Mouse (Mus musculus): ENCODE measurements at regions not wholly inside any gene's neighbourhood (a gene's known extent, or its start where the extent isn't known, plus 50 kb on each side); places are given as distances from the start of the nearest gene placed in this dataset.

DNA sequence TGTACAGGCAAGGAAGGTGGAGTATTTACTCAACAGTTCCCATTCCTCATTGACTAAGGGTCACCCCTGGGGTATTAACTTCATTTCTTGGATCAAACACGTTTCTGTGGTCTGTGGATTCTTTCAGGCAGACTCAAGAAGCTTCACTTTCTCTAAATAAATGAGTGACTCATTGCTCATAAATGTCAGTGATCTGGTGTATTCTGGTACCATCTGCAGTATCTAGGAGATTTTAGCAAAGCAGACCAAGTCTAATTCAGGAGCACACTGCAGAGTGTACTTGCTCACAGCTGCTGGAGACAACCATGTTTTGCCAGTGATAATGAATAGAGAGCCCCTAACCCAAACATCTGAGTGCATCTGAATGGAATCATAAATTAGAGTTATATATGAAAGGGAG is 182.7 kb upstream of the Agr3 start:
- Histone ChIP-seq H3K36me3 (ENCODE audit: insufficient read depth, low read length) (no peaks in the 10 kb centered on the region), H3K4me1 (replicated peaks; ENCODE audit: low read depth, low read length) (no peaks in the 10 kb centered on the region), H3K9me3 (ENCODE audit: low read length) (no peaks in the 10 kb centered on the region), H3K27me3 (ENCODE audit: insufficient read depth, low read length) (no peaks in the 10 kb centered on the region), H3K4me3 (replicated peaks; ENCODE audit: low read length) (no peak overlapping the region)
- TF ChIP-seq POU5F1 (IDR thresholded peaks at IDR 0.05; ENCODE audit: borderline replicate concordance, low read length) (no peak), CTCF (conservative IDR thresholded peaks at IDR 0.05; ENCODE audit: low read length) (no peak), NANOG (IDR thresholded peaks at IDR 0.05; ENCODE audit: borderline replicate concordance, low read length) (no peak)

DNA sequence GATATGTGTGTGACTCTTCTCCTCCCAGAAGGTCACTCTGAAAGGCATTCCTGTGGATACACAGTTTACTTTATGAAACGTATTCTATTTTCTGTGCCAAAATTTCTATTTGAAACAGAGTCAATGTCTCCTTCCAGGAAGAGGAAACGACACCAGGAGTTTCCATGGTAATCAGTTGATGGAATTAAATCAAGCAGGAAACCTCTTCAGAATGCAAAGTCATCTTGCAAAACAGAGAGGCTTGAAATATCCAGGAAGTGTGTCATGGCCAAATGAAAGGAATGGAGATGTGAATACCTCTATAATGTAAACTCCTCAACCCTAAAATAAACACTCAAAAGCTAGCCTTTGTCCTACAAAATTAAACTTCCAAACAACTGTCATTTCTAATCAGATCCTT is 189.0 kb upstream of the Agr3 start:
- Histone ChIP-seq H3K9me3 (ENCODE audit: low read length) (no peaks in the 10 kb centered on the region), H3K36me3 (ENCODE audit: insufficient read depth, low read length) (no peaks in the 10 kb centered on the region), H3K27me3 (ENCODE audit: insufficient read depth, low read length) (no peaks in the 10 kb centered on the region), H3K4me3 (replicated peaks; ENCODE audit: low read length) (no peak overlapping the region), H3K4me1 (replicated peaks; ENCODE audit: low read depth, low read length) (no peaks in the 10 kb centered on the region)
- TF ChIP-seq NANOG (IDR thresholded peaks at IDR 0.05; ENCODE audit: borderline replicate concordance, low read length) (no peak), POU5F1 (IDR thresholded peaks at IDR 0.05; ENCODE audit: borderline replicate concordance, low read length) (no peak), CTCF (conservative IDR thresholded peaks at IDR 0.05; ENCODE audit: low read length) (no peak)

DNA sequence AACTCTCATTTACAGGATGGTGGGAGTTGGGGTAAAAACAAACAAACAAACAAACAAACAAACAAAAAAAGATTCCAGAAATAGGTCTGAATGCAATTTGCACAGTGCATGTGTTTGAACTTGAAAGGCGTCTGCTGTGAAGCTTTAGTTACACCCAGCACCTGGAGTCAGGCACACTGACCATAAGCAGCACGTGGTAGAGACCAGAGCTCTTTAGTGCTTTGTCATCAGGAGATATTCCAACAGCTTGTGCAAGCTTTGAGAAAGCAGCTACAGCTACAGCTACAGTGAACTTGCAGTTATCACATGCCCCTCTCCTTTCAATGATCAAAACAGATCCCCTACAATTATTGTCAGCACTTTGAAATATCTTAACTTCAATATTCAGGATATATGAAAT is 190.4 kb upstream of the Agr3 start:
- H3K4me3 ChIP-seq (replicated peaks; ENCODE audit: low read length), result no peak overlapping the region
- H3K4me1 ChIP-seq (replicated peaks; ENCODE audit: low read depth, low read length), result no peaks in the 10 kb centered on the region
- H3K9me3 ChIP-seq (ENCODE audit: low read length), result no peaks in the 10 kb centered on the region
- no peaks in the 10 kb centered on the region for H3K27me3 ChIP-seq (ENCODE audit: insufficient read depth, low read length)
- TF ChIP-seq POU5F1 (IDR thresholded peaks at IDR 0.05; ENCODE audit: borderline replicate concordance, low read length) (no peak), CTCF (conservative IDR thresholded peaks at IDR 0.05; ENCODE audit: low read length) (no peak), NANOG (IDR thresholded peaks at IDR 0.05; ENCODE audit: borderline replicate concordance, low read length) (no peak)
- no peaks in the 10 kb centered on the region for H3K36me3 ChIP-seq (ENCODE audit: insufficient read depth, low read length)

DNA sequence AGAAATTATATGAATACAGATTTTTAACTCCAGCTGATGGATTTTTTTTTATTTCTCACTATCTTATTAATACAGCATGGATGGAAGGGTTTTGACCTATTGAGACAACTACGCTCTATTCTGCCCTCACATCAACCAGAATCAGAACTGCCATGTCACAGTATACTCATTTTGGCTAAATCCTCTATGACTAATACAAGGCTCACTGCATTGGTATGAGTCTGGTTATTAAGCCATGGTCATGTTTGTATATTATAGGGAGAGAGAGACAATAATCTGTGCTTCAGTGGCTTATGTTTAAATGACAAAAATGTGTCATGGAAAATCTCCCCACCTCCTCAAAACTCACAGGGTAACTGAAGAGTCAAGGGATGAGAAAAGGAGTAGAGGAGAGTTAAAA is 191.0 kb upstream of the Agr3 start:
- H3K36me3 ChIP-seq (ENCODE audit: insufficient read depth, low read length), result no peaks in the 10 kb centered on the region
- TF ChIP-seq POU5F1 (IDR thresholded peaks at IDR 0.05; ENCODE audit: borderline replicate concordance, low read length), result no peak
- TF ChIP-seq NANOG (IDR thresholded peaks at IDR 0.05; ENCODE audit: borderline replicate concordance, low read length), result no peak
- TF ChIP-seq CTCF (conservative IDR thresholded peaks at IDR 0.05; ENCODE audit: low read length), result no peak
- no peak overlapping the region for H3K4me3 ChIP-seq (replicated peaks; ENCODE audit: low read length)
- no peaks in the 10 kb centered on the region for H3K9me3 ChIP-seq (ENCODE audit: low read length)
- no peaks in the 10 kb centered on the region for H3K27me3 ChIP-seq (ENCODE audit: insufficient read depth, low read length)
- no peaks in the 10 kb centered on the region for H3K4me1 ChIP-seq (replicated peaks; ENCODE audit: low read depth, low read length)

DNA sequence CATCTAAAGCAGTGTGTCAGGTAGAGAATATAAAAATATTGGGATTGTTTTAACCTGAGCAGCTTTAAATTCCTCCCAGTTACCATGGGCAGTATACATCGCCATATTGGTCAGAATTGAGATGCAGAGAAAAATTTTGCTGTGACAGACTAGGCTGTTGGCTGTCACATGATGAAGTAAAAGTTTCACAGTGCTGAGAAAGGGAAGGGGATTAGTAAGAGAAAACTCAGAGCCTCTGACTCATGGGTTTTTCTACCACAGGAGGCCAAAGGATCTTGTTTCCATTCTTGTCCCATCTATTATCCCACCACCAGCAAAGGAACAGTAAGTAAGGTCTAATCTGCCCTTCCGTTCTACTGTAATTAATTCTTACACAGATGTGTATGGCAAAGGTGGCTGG is 191.8 kb upstream of the Agr3 start:
- H3K4me3 ChIP-seq (replicated peaks; ENCODE audit: low read length), result no peak overlapping the region
- H3K27me3 ChIP-seq (ENCODE audit: insufficient read depth, low read length), result no peaks in the 10 kb centered on the region
- no peaks in the 10 kb centered on the region for H3K4me1 ChIP-seq (replicated peaks; ENCODE audit: low read depth, low read length)
- H3K9me3 ChIP-seq (ENCODE audit: low read length), result no peaks in the 10 kb centered on the region
- H3K36me3 ChIP-seq (ENCODE audit: insufficient read depth, low read length), result no peaks in the 10 kb centered on the region
- no peak for TF ChIP-seq NANOG (IDR thresholded peaks at IDR 0.05; ENCODE audit: borderline replicate concordance, low read length)

DNA sequence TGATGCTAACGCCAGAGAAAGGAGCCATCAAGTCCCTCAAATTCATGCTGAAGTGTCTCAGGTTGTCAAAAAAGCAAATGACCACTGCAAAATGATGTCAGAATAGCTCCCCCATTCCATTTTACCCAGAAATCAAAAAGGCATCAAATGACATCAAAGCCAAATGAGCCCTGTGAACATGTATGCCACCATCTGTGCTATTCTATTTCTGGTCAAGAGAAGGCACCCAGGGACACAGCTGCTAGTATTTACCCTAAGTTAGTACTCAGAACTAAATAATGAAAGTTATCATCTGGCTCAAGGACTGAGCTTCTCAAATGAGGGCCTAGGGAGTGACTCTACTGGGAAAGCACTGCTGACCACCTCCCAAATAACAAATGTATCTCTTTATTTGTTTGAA is 191.1 kb upstream of the Ahr start:
- H3K9me3 ChIP-seq (ENCODE audit: low read length), result no peaks in the 10 kb centered on the region
- no peak for TF ChIP-seq CTCF (conservative IDR thresholded peaks at IDR 0.05; ENCODE audit: low read length)
- TF ChIP-seq NANOG (IDR thresholded peaks at IDR 0.05; ENCODE audit: borderline replicate concordance, low read length), result no peak
- no peak for TF ChIP-seq POU5F1 (IDR thresholded peaks at IDR 0.05; ENCODE audit: borderline replicate concordance, low read length)
- H3K36me3 ChIP-seq (ENCODE audit: insufficient read depth, low read length), result no peaks in the 10 kb centered on the region
- no peak overlapping the region for H3K4me3 ChIP-seq (replicated peaks; ENCODE audit: low read length)
- H3K4me1 ChIP-seq (replicated peaks; ENCODE audit: low read depth, low read length), result no peaks in the 10 kb centered on the region
- no peaks in the 10 kb centered on the region for H3K27me3 ChIP-seq (ENCODE audit: insufficient read depth, low read length)

DNA sequence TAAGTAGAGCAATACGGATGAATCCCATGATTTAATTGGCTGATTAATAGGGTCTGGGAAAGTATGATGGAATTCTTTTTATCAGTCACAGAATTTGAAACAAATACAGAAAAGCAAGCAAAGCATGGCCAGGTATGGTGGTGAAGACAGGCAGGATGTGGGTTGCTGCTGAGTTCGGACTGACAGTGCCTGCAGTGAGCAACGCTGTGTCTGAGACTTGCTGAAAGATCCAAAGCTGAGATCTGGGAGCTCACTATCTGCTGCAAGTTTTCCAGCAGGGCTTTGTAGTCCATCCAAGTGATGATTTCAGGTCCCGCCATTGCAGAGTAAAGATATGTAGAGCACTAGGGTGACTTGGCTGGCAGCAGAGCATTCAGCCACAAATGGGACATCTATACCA is 189.3 kb upstream of the Ahr start:
- H3K4me3 ChIP-seq (replicated peaks; ENCODE audit: low read length), result no peak overlapping the region
- H3K4me1 ChIP-seq (replicated peaks; ENCODE audit: low read depth, low read length), result no peaks in the 10 kb centered on the region
- no peaks in the 10 kb centered on the region for H3K27me3 ChIP-seq (ENCODE audit: insufficient read depth, low read length)
- no peaks in the 10 kb centered on the region for H3K36me3 ChIP-seq (ENCODE audit: insufficient read depth, low read length)
- TF ChIP-seq CTCF (conservative IDR thresholded peaks at IDR 0.05; ENCODE audit: low read length) (no peak), POU5F1 (IDR thresholded peaks at IDR 0.05; ENCODE audit: borderline replicate concordance, low read length) (no peak), NANOG (IDR thresholded peaks at IDR 0.05; ENCODE audit: borderline replicate concordance, low read length) (no peak)
- 0 out of 2 replicates have a peak, but pooled peaks cover 4% of the 10 kb centered on the region for H3K9me3 ChIP-seq (ENCODE audit: low read length)

DNA sequence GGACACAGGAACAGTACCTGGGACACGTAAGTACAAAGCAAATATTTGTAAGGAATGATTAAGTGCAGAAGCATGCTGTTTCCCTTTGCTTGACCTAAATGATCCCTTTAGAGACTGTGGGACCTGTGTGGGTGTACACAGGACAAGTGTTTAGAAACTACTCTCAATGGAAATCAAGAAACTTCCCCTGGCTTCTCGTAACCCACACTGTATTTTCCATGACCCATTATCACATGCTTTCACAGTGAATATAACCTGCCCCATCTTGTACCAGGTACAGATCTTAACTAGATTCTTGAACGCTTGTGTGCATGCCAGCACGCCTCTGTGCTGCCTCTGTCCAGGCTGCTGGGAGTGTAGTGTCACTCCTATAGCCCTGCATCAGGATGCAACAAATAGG is 177.8 kb upstream of the Ahr start:
- no peak for TF ChIP-seq POU5F1 (IDR thresholded peaks at IDR 0.05; ENCODE audit: borderline replicate concordance, low read length)
- no peak for TF ChIP-seq NANOG (IDR thresholded peaks at IDR 0.05; ENCODE audit: borderline replicate concordance, low read length)
- TF ChIP-seq CTCF (conservative IDR thresholded peaks at IDR 0.05; ENCODE audit: low read length), result no peak

DNA sequence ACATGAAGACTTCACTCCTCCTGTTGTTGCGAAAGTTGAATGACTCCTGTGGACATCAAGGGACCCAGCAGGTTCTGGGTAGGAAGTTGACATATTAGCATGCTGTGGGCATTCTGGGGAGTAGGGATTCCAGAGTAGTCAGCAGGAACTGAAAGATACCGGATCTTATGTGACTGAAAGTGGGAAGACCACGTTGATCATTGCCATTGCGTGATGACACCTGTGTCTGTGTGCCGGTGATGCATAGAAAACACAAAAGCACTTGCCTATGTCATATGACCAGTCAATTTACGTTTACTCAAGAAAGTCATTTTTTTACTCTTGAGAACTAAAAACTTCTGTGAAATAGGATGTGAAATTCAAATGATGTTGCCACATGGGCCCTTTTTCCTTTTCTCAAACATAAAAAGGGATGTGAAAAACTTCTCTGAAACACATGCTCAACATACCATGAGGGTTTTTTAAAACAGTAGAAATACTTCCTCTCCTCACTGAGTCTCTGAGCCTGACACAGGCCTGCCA is 176.8 kb upstream of the Ahr start:
- H3K4me1 ChIP-seq (replicated peaks; ENCODE audit: low read depth, low read length), result no peaks in the 10 kb centered on the region
- no peaks in the 10 kb centered on the region for H3K9me3 ChIP-seq (ENCODE audit: low read length)
- TF ChIP-seq CTCF (conservative IDR thresholded peaks at IDR 0.05; ENCODE audit: low read length) (no peak), POU5F1 (IDR thresholded peaks at IDR 0.05; ENCODE audit: borderline replicate concordance, low read length) (no peak), NANOG (IDR thresholded peaks at IDR 0.05; ENCODE audit: borderline replicate concordance, low read length) (no peak)
- no peak overlapping the region for H3K4me3 ChIP-seq (replicated peaks; ENCODE audit: low read length)
- no peaks in the 10 kb centered on the region for H3K27me3 ChIP-seq (ENCODE audit: insufficient read depth, low read length)
- no peaks in the 10 kb centered on the region for H3K36me3 ChIP-seq (ENCODE audit: insufficient read depth, low read length)

More for the DNA sequence above, 177.8 kb upstream of the Ahr start:
- Histone ChIP-seq H3K36me3 (ENCODE audit: insufficient read depth, low read length) (no peaks in the 10 kb centered on the region), H3K4me1 (replicated peaks; ENCODE audit: low read depth, low read length) (no peaks in the 10 kb centered on the region), H3K9me3 (ENCODE audit: low read length) (no peaks in the 10 kb centered on the region), H3K4me3 (replicated peaks; ENCODE audit: low read length) (no peak overlapping the region), H3K27me3 (ENCODE audit: insufficient read depth, low read length) (no peaks in the 10 kb centered on the region)

Measured in E14TG2a.4 (cell line).